ENCODE assay signal across 16 mouse cellular contexts in genomic region chr1:169138404-169139183, GRCm38 (mm10).
DNase-seq lines count a peak whose midpoint lies in the region; ATAC-seq lines count a peak whose summit lies in the region.
"Had no signal": no experiment of that assay in that cellular context is flagged by ENCODE, and none has a peak within 500 bp of the region (broad histone marks: within the 10 kb centered on the region; RNA-seq: fewer than 3 reads in every experiment).

No protein-coding gene starts in this region.

- H3K27ac ChIP-seq in hindbrain, embryonic 10.5 days, result peak overlapping the region; percentile 35; the same call in 1 of the 2 replicates
- H3K27ac ChIP-seq in hindbrain, embryonic 16.5 days (ENCODE audit: low read depth, low read length), result no peak overlapping the region
- 0 out of 2 replicates have a peak overlapping the region, but pooled peaks have one; percentile 10 for H3K27ac ChIP-seq in neural tube, embryonic 11.5 days (ENCODE audit: low read depth, low read length)
- H3K27ac ChIP-seq in neural tube, embryonic 15.5 days (replicated peaks), result no peak overlapping the region
- peak overlapping the region; percentile 69 for H3K27ac ChIP-seq in midbrain, embryonic 12.5 days (replicated peaks)
- no peak overlapping the region for H3K27ac ChIP-seq in intestine, embryonic 15.5 days
- H3K27ac ChIP-seq: forebrain, embryonic 13.5 days; heart, embryonic 13.5 days; limb, embryonic 15.5 days had no signal

- H3K36me3 ChIP-seq in hindbrain, embryonic 10.5 days, result no peaks in the 10 kb centered on the region
- H3K36me3 ChIP-seq in hindbrain, embryonic 16.5 days (ENCODE audit: control insufficient read depth, insufficient read depth, low read length), result no peaks in the 10 kb centered on the region
- H3K36me3 ChIP-seq in neural tube, embryonic 11.5 days (ENCODE audit: control insufficient read depth, insufficient read depth, low read length), result no peaks in the 10 kb centered on the region
- no peaks in the 10 kb centered on the region for H3K36me3 ChIP-seq in neural tube, embryonic 15.5 days
- H3K36me3 ChIP-seq in midbrain, embryonic 12.5 days, result no peaks in the 10 kb centered on the region
- H3K36me3 ChIP-seq in intestine, embryonic 15.5 days, result no peaks in the 10 kb centered on the region
- H3K36me3 ChIP-seq: heart, embryonic 13.5 days; limb, embryonic 15.5 days had no signal

- no peak overlapping the region for H3K4me2 ChIP-seq in hindbrain, embryonic 16.5 days (ENCODE audit: low read length)
- H3K4me2 ChIP-seq in neural tube, embryonic 11.5 days (ENCODE audit: low read depth), result no peak overlapping the region
- H3K4me2 ChIP-seq in neural tube, embryonic 15.5 days, result no peak overlapping the region
- no peak overlapping the region for H3K4me2 ChIP-seq in midbrain, embryonic 12.5 days (replicated peaks)
- no peak overlapping the region for H3K4me2 ChIP-seq in intestine, embryonic 15.5 days (replicated peaks)
- H3K4me2 ChIP-seq: forebrain, embryonic 13.5 days; heart, embryonic 13.5 days; limb, embryonic 15.5 days had no signal

- no peak for ATAC-seq in hindbrain, embryonic 16.5 days
- ATAC-seq in neural tube, embryonic 11.5 days (ENCODE audit: insufficient read depth, low FRiP score, low TSS enrichment), result no peak; the same call in 1 of the 2 replicates
- no peak for ATAC-seq in neural tube, embryonic 15.5 days (ENCODE audit: low FRiP score)
- 0 out of 2 replicates have a peak, but pooled peaks have one; percentile 47 for ATAC-seq in midbrain, embryonic 12.5 days (ENCODE audit: low FRiP score, low read depth)
- ATAC-seq in intestine, embryonic 15.5 days, result no peak
- ATAC-seq: intestine, postnatal 0 days had no signal

- intact Hi-C loops in left cerebral cortex, postnatal 14 days (cut with DNase I), result no loop called here

- H3K27me3 ChIP-seq in hindbrain, embryonic 10.5 days (ENCODE audit: insufficient read depth, poor library complexity, severe bottlenecking), result no peaks in the 10 kb centered on the region
- H3K27me3 ChIP-seq in hindbrain, embryonic 16.5 days (replicated peaks; ENCODE audit: control insufficient read depth, insufficient read depth, low read length), result no peaks in the 10 kb centered on the region
- H3K27me3 ChIP-seq in neural tube, embryonic 11.5 days (ENCODE audit: control insufficient read depth, insufficient read depth, low read length), result no peaks in the 10 kb centered on the region
- H3K27me3 ChIP-seq in neural tube, embryonic 15.5 days (replicated peaks), result no peaks in the 10 kb centered on the region
- H3K27me3 ChIP-seq in midbrain, embryonic 12.5 days, result no peaks in the 10 kb centered on the region
- H3K27me3 ChIP-seq in intestine, embryonic 15.5 days (replicated peaks), result no peaks in the 10 kb centered on the region
- H3K27me3 ChIP-seq: CH12.LX; forebrain, embryonic 13.5 days; heart, embryonic 13.5 days; limb, embryonic 15.5 days had no signal

- no peak overlapping the region for H3K9ac ChIP-seq in hindbrain, embryonic 16.5 days (ENCODE audit: low read depth, low read length)
- no peak overlapping the region for H3K9ac ChIP-seq in neural tube, embryonic 11.5 days (ENCODE audit: low read length)
- H3K9ac ChIP-seq in neural tube, embryonic 15.5 days (replicated peaks), result no peak overlapping the region
- no peak overlapping the region for H3K9ac ChIP-seq in midbrain, embryonic 12.5 days (replicated peaks)
- H3K9ac ChIP-seq in intestine, embryonic 15.5 days, result no peak overlapping the region
- H3K9ac ChIP-seq: forebrain, embryonic 13.5 days; heart, embryonic 13.5 days; limb, embryonic 15.5 days had no signal

- H3K9me3 ChIP-seq in hindbrain, embryonic 10.5 days, result peaks cover 6% of the 10 kb centered on the region; the same call in 1 of the 2 replicates
- H3K9me3 ChIP-seq in hindbrain, embryonic 16.5 days (ENCODE audit: control insufficient read depth, low read length), result no peaks in the 10 kb centered on the region
- H3K9me3 ChIP-seq in neural tube, embryonic 11.5 days (ENCODE audit: control insufficient read depth, low read length), result no peaks in the 10 kb centered on the region
- no peaks in the 10 kb centered on the region for H3K9me3 ChIP-seq in neural tube, embryonic 15.5 days (replicated peaks)
- no peaks in the 10 kb centered on the region for H3K9me3 ChIP-seq in midbrain, embryonic 12.5 days
- no peaks in the 10 kb centered on the region for H3K9me3 ChIP-seq in intestine, embryonic 15.5 days
- H3K9me3 ChIP-seq: forebrain, embryonic 13.5 days; limb, embryonic 15.5 days had no signal

- no peak overlapping the region for H3K4me3 ChIP-seq in hindbrain, embryonic 10.5 days
- H3K4me3 ChIP-seq in hindbrain, embryonic 16.5 days (ENCODE audit: low read length), result no peak overlapping the region
- no peak overlapping the region for H3K4me3 ChIP-seq in neural tube, embryonic 11.5 days (ENCODE audit: low read depth, low read length)
- no peak overlapping the region for H3K4me3 ChIP-seq in neural tube, embryonic 15.5 days (replicated peaks)
- no peak overlapping the region for H3K4me3 ChIP-seq in midbrain, embryonic 12.5 days
- H3K4me3 ChIP-seq in intestine, embryonic 15.5 days (replicated peaks), result no peak overlapping the region
- H3K4me3 ChIP-seq: forebrain, embryonic 13.5 days; heart, embryonic 13.5 days; limb, embryonic 15.5 days had no signal

- DNase-seq in hindbrain, embryonic 10.5 days (ENCODE audit: low spot score), result no peak
- no peak for DNase-seq in neural tube, embryonic 11.5 days (ENCODE audit: low spot score)
- DNase-seq in left cerebral cortex, postnatal 14 days (ENCODE audit: low spot score in 2 of 2), result no peak
- DNase-seq: heart, postnatal 36 days; lung, adult 18-20 months; lung, postnatal 4 days; thymus, postnatal 36 days had no signal

- H3K4me1 ChIP-seq in hindbrain, embryonic 10.5 days (replicated peaks), result peaks cover 14% of the 10 kb centered on the region
- H3K4me1 ChIP-seq in hindbrain, embryonic 16.5 days (ENCODE audit: control insufficient read depth, insufficient read depth, low read depth, low read length), result no peaks in the 10 kb centered on the region; the same call in 1 of the 2 replicates
- H3K4me1 ChIP-seq in neural tube, embryonic 11.5 days (ENCODE audit: control insufficient read depth, insufficient read depth, low read length), result peaks cover 3% of the 10 kb centered on the region
- peaks cover 10% of the 10 kb centered on the region; the same call in 1 of the 2 replicates for H3K4me1 ChIP-seq in neural tube, embryonic 15.5 days
- no peaks in the 10 kb centered on the region; the same call in 1 of the 2 replicates for H3K4me1 ChIP-seq in midbrain, embryonic 12.5 days
- no peaks in the 10 kb centered on the region for H3K4me1 ChIP-seq in intestine, embryonic 15.5 days (replicated peaks)
- H3K4me1 ChIP-seq: limb, embryonic 15.5 days had no signal

- 76% methylated on average over 6 of the region's 6 CpGs for WGBS in hindbrain, embryonic 10.5 days
- WGBS in hindbrain, embryonic 16.5 days, result 46% methylated on average over 6 of the region's 6 CpGs
- 63% methylated on average over 6 of the region's 6 CpGs for whole genome bisulfite sequencing in neural tube, embryonic 11.5 days
- 20% methylated on average over 6 of the region's 6 CpGs for WGBS in neural tube, embryonic 15.5 days
- 58% methylated on average over 6 of the region's 6 CpGs for WGBS in midbrain, embryonic 12.5 days
- WGBS in intestine, embryonic 15.5 days, result 70% methylated on average over 6 of the region's 6 CpGs

Comparison
In these comparisons a context has a peak if more than half of its experiments do, and no peak if none do; other contexts are left out.
1. H3K27ac ChIP-seq: peak in hindbrain, embryonic 10.5 days (single experiment), neural tube, embryonic 11.5 days (single experiment) and midbrain, embryonic 12.5 days (single experiment); none in hindbrain, embryonic 16.5 days (single experiment), neural tube, embryonic 15.5 days (single experiment) and intestine, embryonic 15.5 days (single experiment).